Mouse (Mus musculus) stomach, embryonic 14.5 days (tissue): Measurements from ENCODE around the gene Ybey. TPM values are rescaled to one million over a fixed set of nuclear protein-coding genes. Genes with fewer than 3 reads are reported as not detected.

Source experiments
- ATAC-seq: fragments of 200-750 bp; cut with Nextera tagmentation; 2 replicates; pipeline ENCODE4 v1.8.0; 2017; ENCODE audit warnings: low read depth, moderate TSS enrichment; ENCODE audit not compliant: insufficient number of reproducible peaks, insufficient read depth, low FRiP score
- H3K27ac ChIP-seq: fragments of 300-500 bp; sonication (generic); 2 replicates; pipeline ENCODE4 v1.5.1; 2014; ENCODE audit warnings: mild to moderate bottlenecking, low read length, moderate library complexity, mixed read lengths
- H3K27me3 ChIP-seq: fragments of 300-500 bp; sonication (generic); 2 replicates; pipeline ENCODE4 v1.6.1; 2014; ENCODE audit warnings: low read length, control low read depth, mixed read lengths; ENCODE audit not compliant: control insufficient read depth, insufficient read depth
- H3K36me3 ChIP-seq: fragments of 300-500 bp; sonication (generic); 2 replicates; pipeline ENCODE4 v1.6.1; 2014; ENCODE audit warnings: mild to moderate bottlenecking, control low read depth, low read length, moderate library complexity, mixed read lengths; ENCODE audit not compliant: control insufficient read depth, insufficient read depth
- H3K4me1 ChIP-seq: fragments of 300-500 bp; sonication (generic); 2 replicates; pipeline ENCODE4 v1.6.1; 2014; ENCODE audit warnings: low read length, control low read depth, mixed read lengths; ENCODE audit not compliant: control insufficient read depth, insufficient read depth
- H3K4me2 ChIP-seq: fragments of 300-500 bp; sonication (generic); replicated peaks from 2 replicates; pipeline ENCODE4 v1.6.1; 2014; ENCODE audit warnings: low read depth, low read length, control low read depth
- H3K4me3 ChIP-seq: fragments of 300-500 bp; sonication (generic); 2 replicates; pipeline ENCODE4 v1.5.1; 2014; ENCODE audit warnings: low read depth, low read length, control low read depth
- H3K9ac ChIP-seq: fragments of 300-500 bp; sonication (generic); replicated peaks from 2 replicates; pipeline ENCODE4 v1.6.1; 2014; ENCODE audit warnings: low read depth, mild to moderate bottlenecking, control low read depth, low read length, moderate library complexity, mixed read lengths
- H3K9me3 ChIP-seq: fragments of 300-500 bp; sonication (generic); 2 replicates; pipeline ENCODE4 v1.6.1; 2016; ENCODE audit warnings: low read depth, low read length, control low read depth; ENCODE audit not compliant: control insufficient read depth
- WGBS: fragments of 180-500 bp; shearing (Covaris S2); extraction: QIAGEN DNeasy Blood & Tissue Kit; methylation state at CpG from one replicate; pipeline ENCODE4 v1.1.7; 2014; 5-methylcytosine and 5-hydroxymethylcytosine counted together
- polyA plus RNA-seq: library from polyadenylated mRNA; unstranded; fragments of >200 nt; fragmentation: Nextera tagmentation; extraction: Ambion mirVana; gene quantifications from 2 replicates; pipeline ENCODE4 v1.2.1, GENCODE M21; 2014

Ybey gene
- polyA plus RNA-seq, 1 experiment from 2014 or later, result 5.8 TPM

DNA sequence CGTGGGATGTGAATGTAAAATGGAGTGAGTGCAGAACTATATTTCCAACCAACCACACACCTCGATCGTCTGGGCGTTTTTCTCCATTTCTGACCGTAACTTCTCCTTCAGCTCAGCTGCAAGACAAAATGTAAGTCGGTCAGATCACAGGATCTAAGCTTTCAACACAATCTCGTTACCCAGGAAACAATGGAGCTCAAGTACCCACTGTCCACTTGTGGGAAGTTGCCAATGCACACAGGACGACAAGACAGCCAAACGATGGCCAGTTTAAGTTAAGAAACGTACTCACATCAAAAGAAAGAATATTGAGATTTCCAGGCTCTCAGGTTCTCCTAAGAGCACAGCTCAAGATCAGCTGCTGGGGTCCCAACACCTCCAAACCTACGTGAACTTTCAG is 35.0 kb downstream of the Ybey start:
- Histone ChIP-seq H3K9ac (no peak overlapping the region), H3K4me2 (no peak overlapping the region), H3K27ac (no peak overlapping the region), H3K4me3 (no peak overlapping the region), H3K27me3 (no peaks in the 10 kb centered on the region), H3K4me1 (no peaks in the 10 kb centered on the region), H3K9me3 (no peaks in the 10 kb centered on the region), H3K36me3 (peaks cover 77% of the 10 kb centered on the region)
- ATAC-seq, result no peak
- WGBS, result 91% methylated on average over 11 of the region's 11 CpGs

DNA sequence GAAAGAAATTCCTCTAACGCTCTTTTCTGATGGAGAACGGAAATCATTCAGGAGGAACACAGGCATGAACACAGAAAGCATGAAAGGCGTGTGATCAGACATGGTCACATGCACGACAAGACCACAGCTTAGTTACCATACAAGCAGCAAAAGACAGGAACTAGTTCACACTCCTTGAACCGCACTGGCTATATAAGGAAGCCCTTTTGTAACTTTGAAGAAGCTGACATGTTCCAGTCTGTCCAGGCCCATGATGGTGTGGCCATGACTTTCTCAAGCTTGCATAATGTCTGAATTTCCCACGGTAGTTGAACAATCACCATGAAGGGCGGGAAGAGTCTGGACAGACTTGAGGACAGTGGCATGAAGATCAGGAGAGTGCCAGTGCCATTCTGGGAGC is 43.2 kb downstream of the Ybey start:
- Histone ChIP-seq H3K4me3 (no peak overlapping the region), H3K27me3 (no peaks in the 10 kb centered on the region), H3K27ac (no peak overlapping the region), H3K36me3 (peaks cover 77% of the 10 kb centered on the region), H3K9ac (no peak overlapping the region), H3K9me3 (no peaks in the 10 kb centered on the region), H3K4me2 (no peak overlapping the region), H3K4me1 (no peaks in the 10 kb centered on the region)
- ATAC-seq, result no peak
- WGBS, result 95% methylated on average over 7 of the region's 7 CpGs

DNA sequence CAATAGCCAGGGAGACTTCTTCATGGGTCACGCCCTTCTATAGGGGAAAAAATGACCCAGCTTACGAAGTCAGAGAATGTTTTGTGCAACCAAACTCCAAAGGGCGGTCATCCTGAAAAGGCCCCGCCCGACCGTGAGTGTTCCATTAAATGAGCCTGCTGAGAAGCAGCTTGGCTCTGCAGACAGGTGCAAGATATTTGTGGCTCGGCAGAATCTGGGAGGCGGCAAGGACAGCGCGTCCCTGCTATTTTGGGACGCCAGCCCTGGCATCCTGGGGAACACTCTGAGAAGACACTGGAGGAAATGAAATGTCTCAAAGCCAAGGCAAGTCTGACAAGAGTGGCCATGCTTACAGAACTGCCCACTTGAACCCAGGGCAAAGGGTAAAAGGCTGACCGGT is 52.1 kb downstream of the Ybey start:
- no peak overlapping the region for H3K4me3 ChIP-seq
- no peak overlapping the region for H3K9ac ChIP-seq
- no peaks in the 10 kb centered on the region for H3K4me1 ChIP-seq
- WGBS, result 91% methylated on average over 12 of the region's 12 CpGs
- peaks cover 62% of the 10 kb centered on the region for H3K36me3 ChIP-seq
- H3K27ac ChIP-seq, result no peak overlapping the region
- no peaks in the 10 kb centered on the region for H3K27me3 ChIP-seq
- no peaks in the 10 kb centered on the region for H3K9me3 ChIP-seq
- H3K4me2 ChIP-seq, result no peak overlapping the region
- no peak for ATAC-seq

Other genes with a start within 250 kb of the Ybey start
- 58.1 and 61.4 TPM in 2 replicates for gene Prmt2, start 231.2 kb downstream of the Ybey start, polyA plus RNA-seq
- 1.6 and 2.1 TPM in 2 replicates for gene S100b, start 215.3 kb downstream of the Ybey start, polyA plus RNA-seq
- gene Dip2a, start 123.8 kb downstream of the Ybey start, polyA plus RNA-seq, result 7.8 TPM in 2 replicates
- not detected in 2 replicates for gene AC141477.1, start 28.7 kb downstream of the Ybey start, polyA plus RNA-seq
- gene Pcnt, start 26.3 kb downstream of the Ybey start, polyA plus RNA-seq, result 18.9 and 20.1 TPM in 2 replicates
- gene 2610028H24Rik, start 20.0 kb downstream of the Ybey start, polyA plus RNA-seq, result not detected in 2 replicates
- gene Mcm3ap, start 187 bp downstream of the Ybey start, polyA plus RNA-seq, result 64.6 and 68.5 TPM in 2 replicates
- 35.0 and 41.4 TPM in 2 replicates for gene Lss, start 62.5 kb upstream of the Ybey start, polyA plus RNA-seq
- 0.23 TPM in 1 of 2 replicates, not detected in the other for gene Spatc1l, start 93.2 kb upstream of the Ybey start, polyA plus RNA-seq
- not detected in 2 replicates for gene Ftcd, start 106.5 kb upstream of the Ybey start, polyA plus RNA-seq
- 148 and 176 TPM in 2 replicates for gene Col6a2, start 154.5 kb upstream of the Ybey start, polyA plus RNA-seq